Mouse (Mus musculus) CH12.LX (cell line): ENCODE measurements around the gene Taar8a. TPM values are rescaled to one million over a fixed set of nuclear protein-coding genes. Genes with fewer than 3 reads are reported as not detected.
A peak's percentile ranks its signal among the peaks of the same experiment; 100 is the strongest.
"Not testable (repeated sequence)": the region's sequence is repeated elsewhere in the genome, so short reads cannot be mapped to it uniquely, and the experiment has no call there.

ENCODE experiments used
- DNase-seq: peaks from one replicate; pipeline ENCODE4 v3.0.0-alpha.2; 2013; ENCODE audit errors: extremely low read depth
- H3K27ac ChIP-seq: 2 replicates; pipeline ENCODE4 v1.5.1; 2012; ENCODE audit warnings: low read depth, mild to moderate bottlenecking, control low read depth, moderate library complexity; ENCODE audit not compliant: insufficient read depth
- H3K27me3 ChIP-seq: replicated peaks from 2 replicates; pipeline ENCODE3; 2012; ENCODE audit warnings: inconsistent platforms
- H3K36me3 ChIP-seq, 2 experiments: replicated peaks in 1 of 2; 2 replicates each; pipeline versions ENCODE3 to v1.6.1; 2012; ENCODE audit warnings: inconsistent platforms in 1 of 2, low read length in 1 of 2, mild to moderate bottlenecking in 1 of 2, mixed read lengths in 1 of 2, moderate library complexity in 1 of 2; ENCODE audit not compliant: control insufficient read depth in 1 of 2, insufficient read depth in 1 of 2
- H3K4me1 ChIP-seq, 2 experiments: 2 replicates each; pipeline ENCODE4 v1.6.1; 2012; ENCODE audit warnings: inconsistent platforms in 1 of 2, moderate library complexity in 1 of 2; ENCODE audit not compliant: insufficient read depth in 2 of 2, control insufficient read depth in 1 of 2
- H3K4me2 ChIP-seq: 2 replicates; pipeline ENCODE4 v1.6.1; 2012; ENCODE audit warnings: low read depth, mild to moderate bottlenecking, control low read depth; ENCODE audit not compliant: poor library complexity, insufficient read depth, severe bottlenecking
- H3K4me3 ChIP-seq, 3 experiments: fragments of 150-350 bp in 1 of 3; sonication (generic) in 1 of 3; replicated peaks in 1 of 3; 2 replicates each; pipeline versions ENCODE3 to v1.5.1; 2011 to 2012; ENCODE audit warnings: low read depth in 2 of 3, low read length in 2 of 3, mild to moderate bottlenecking in 2 of 3, moderate library complexity in 2 of 3, control low read depth in 1 of 3, improper control_type of control experiment in 1 of 3, inconsistent platforms in 1 of 3, mixed read lengths in 1 of 3; ENCODE audit not compliant: poor library complexity in 1 of 3
- H3K79me2 ChIP-seq: replicated peaks from 2 replicates; pipeline ENCODE4 v1.6.1; 2012; ENCODE audit warnings: mild to moderate bottlenecking, moderate library complexity; ENCODE audit not compliant: control insufficient read depth, poor library complexity, insufficient read depth, severe bottlenecking; ENCODE audit errors: extremely low read depth
- H3K9ac ChIP-seq: 2 replicates; pipeline ENCODE4 v1.6.1; 2012; ENCODE audit warnings: low read depth, mild to moderate bottlenecking, control low read depth, moderate library complexity; ENCODE audit not compliant: insufficient read depth
- H3K9me3 ChIP-seq: replicated peaks from 2 replicates; pipeline ENCODE3; 2012; ENCODE audit warnings: low read length, inconsistent platforms, mixed read lengths
- CTCF ChIP-seq, 2 experiments: IDR thresholded peaks in 1 of 2; conservative IDR thresholded peaks in 1 of 2; 2 replicates each; pipeline ENCODE4 v1.5.1; 2011 to 2012; ENCODE audit warnings: low read depth in 2 of 2, low read length in 2 of 2, improper control_type of control experiment in 1 of 2, inconsistent platforms in 1 of 2, mild to moderate bottlenecking in 1 of 2, moderate library complexity in 1 of 2
- E2F4 ChIP-seq: IDR thresholded peaks from 2 replicates; pipeline ENCODE4 v1.6.1; 2011; ENCODE audit warnings: low read depth, low read length, improper control_type of control experiment; ENCODE audit not compliant: insufficient replicate concordance
- EP300 ChIP-seq: IDR thresholded peaks from 2 replicates; pipeline ENCODE4 v1.6.1; 2011; ENCODE audit warnings: low read length, improper control_type of control experiment
- JUND ChIP-seq: conservative IDR thresholded peaks from 2 replicates; pipeline ENCODE4 v1.6.1; 2011; ENCODE audit warnings: low read depth, low read length, improper control_type of control experiment
- MAZ ChIP-seq: IDR thresholded peaks from 2 replicates; pipeline ENCODE4 v1.6.1; 2012; ENCODE audit warnings: low read depth, mild to moderate bottlenecking, inconsistent platforms, low read length, improper control_type of control experiment, moderate library complexity
- NRF1 ChIP-seq: IDR thresholded peaks from 2 replicates; pipeline ENCODE4 v1.6.1; 2014; ENCODE audit warnings: low read depth, mild to moderate bottlenecking, inconsistent platforms, low read length, improper control_type of control experiment, moderate library complexity
- PAX5 ChIP-seq: IDR thresholded peaks from 2 replicates; pipeline ENCODE4 v1.6.1; 2012; ENCODE audit warnings: low read length, inconsistent platforms, mixed read lengths
- POLR2AphosphoS2 ChIP-seq: IDR thresholded peaks from 2 replicates; pipeline ENCODE4 v1.6.1; 2011; ENCODE audit warnings: low read depth, low read length, improper control_type of control experiment
- RAD21 ChIP-seq: IDR thresholded peaks from 2 replicates; pipeline ENCODE4 v1.6.1; 2011; ENCODE audit warnings: low read depth, mild to moderate bottlenecking, low read length, improper control_type of control experiment, moderate library complexity
- SMC3 ChIP-seq: IDR thresholded peaks from 2 replicates; pipeline ENCODE4 v1.6.1; 2011; ENCODE audit warnings: low read depth, low read length, improper control_type of control experiment
- TCF12 ChIP-seq: IDR thresholded peaks from 2 replicates; pipeline ENCODE4 v1.6.1; 2014; ENCODE audit warnings: low read depth, mild to moderate bottlenecking, inconsistent platforms, low read length, improper control_type of control experiment
- USF2 ChIP-seq: conservative IDR thresholded peaks from 2 replicates; pipeline ENCODE4 v1.6.1; 2011; ENCODE audit warnings: low read depth, low read length, improper control_type of control experiment
- ZC3H11A ChIP-seq: IDR thresholded peaks from 2 replicates; pipeline ENCODE4 v1.6.1; 2012; ENCODE audit warnings: low read depth, mild to moderate bottlenecking, inconsistent platforms, low read length, improper control_type of control experiment
- dilution Hi-C: fragments of 300-500 bp; cut with MboI; formaldehyde crosslinking; loops from 2 replicates; pipeline ENCODE4 v1.14.3; 2020; ENCODE audit warnings: low sequenced_read_pairs; ENCODE audit not compliant: extremely low pct_unique_long_range_greater_than_20kb, extremely low pct_ligation_motif_present
- in situ Hi-C: fragments of 300-500 bp; cut with MboI; formaldehyde crosslinking; loops from 3 replicates; pipeline ENCODE4 v1.14.3; 2019; ENCODE audit warnings: low sequenced_read_pairs, low pct_ligation_motif_present, low pct_unique_long_range_greater_than_20kb, mixed read lengths
- polyA plus RNA-seq: library from polyadenylated mRNA; unstranded; fragments of >175 nt; gene quantifications from 2 replicates; pipeline ENCODE4 v1.2.1, GENCODE M21; 2012; ENCODE audit warnings: low read depth; ENCODE audit not compliant: insufficient read length
- total RNA-seq, 2 experiments: library from RNA; depleted of rRNA; stranded (reverse); fragments of 300-350 nt in 1 of 2; fragments of >200 nt in 1 of 2; gene quantifications; 2 replicates each; pipeline ENCODE4 v1.2.3; 2012 to 2014

The Taar8a gene
- total and polyA plus RNA-seq, 3 experiments = not detected

DNA sequence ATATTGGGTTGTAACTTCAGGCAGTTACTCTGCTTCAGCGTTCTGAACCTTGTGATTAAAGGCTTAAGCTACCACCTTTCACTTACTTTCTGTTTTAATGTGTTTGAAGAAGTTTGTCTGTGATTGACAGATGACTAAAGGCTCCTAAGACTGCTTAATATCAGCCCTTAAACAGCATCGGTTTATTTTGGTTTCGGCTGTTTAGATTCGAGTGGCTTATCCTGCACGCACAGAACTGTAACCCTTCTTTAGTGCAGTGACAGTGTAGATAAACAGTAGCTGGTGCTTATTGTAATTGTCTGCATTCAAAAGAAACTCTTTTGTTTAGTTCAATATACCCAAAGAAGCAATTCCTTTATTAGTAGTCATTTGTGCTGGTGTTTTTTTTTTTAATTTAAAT lies 24.3 kb upstream of the Taar8a start:
- TF ChIP-seq MAZ (no peak), EP300 (no peak), TCF12 (no peak), POLR2AphosphoS2 (no peak), PAX5 (no peak), USF2 (no peak), NRF1 (no peak)
- H3K9ac ChIP-seq = no peak overlapping the region
- dilution Hi-C loops (no loop called here), in situ Hi-C loops (no loop called here)
- no peaks in the 10 kb centered on the region for H3K36me3 ChIP-seq
- no peaks in the 10 kb centered on the region for H3K79me2 ChIP-seq
- H3K9me3 ChIP-seq = no peaks in the 10 kb centered on the region
- no peaks in the 10 kb centered on the region for H3K4me1 ChIP-seq
- no peaks in the 10 kb centered on the region for H3K27me3 ChIP-seq
- H3K4me2 ChIP-seq = no peak overlapping the region
- H3K4me3 ChIP-seq = no peak overlapping the region
- H3K27ac ChIP-seq = no peak overlapping the region
- no peak for DNase-seq

GRCm38 (mm10) chr10:24058986-24059385 lies 17.3 kb upstream of the Taar8a start:
- Histone ChIP-seq H3K36me3 (no peaks in the 10 kb centered on the region), H3K9me3 (no peaks in the 10 kb centered on the region), H3K27me3 (no peaks in the 10 kb centered on the region), H3K4me2 (no peak overlapping the region), H3K4me3 (no peak overlapping the region), H3K4me1 (peaks cover 0 to 3% of the 10 kb centered on the region in 2 experiments; a peak in 1 of 4 replicates), H3K79me2 (no peaks in the 10 kb centered on the region), H3K9ac (no peak overlapping the region), H3K27ac (no peak overlapping the region)
- in situ Hi-C loops (no loop called here), dilution Hi-C loops (no loop called here)
- DNase-seq = no peak
- no peak for TF ChIP-seq TCF12

- H3K27ac ChIP-seq, H3K27me3 ChIP-seq: not testable (repeated sequence)
Observed at GRCm38 (mm10) chr10:24074751-24075150, 1.5 kb upstream of the Taar8a start.

DNA sequence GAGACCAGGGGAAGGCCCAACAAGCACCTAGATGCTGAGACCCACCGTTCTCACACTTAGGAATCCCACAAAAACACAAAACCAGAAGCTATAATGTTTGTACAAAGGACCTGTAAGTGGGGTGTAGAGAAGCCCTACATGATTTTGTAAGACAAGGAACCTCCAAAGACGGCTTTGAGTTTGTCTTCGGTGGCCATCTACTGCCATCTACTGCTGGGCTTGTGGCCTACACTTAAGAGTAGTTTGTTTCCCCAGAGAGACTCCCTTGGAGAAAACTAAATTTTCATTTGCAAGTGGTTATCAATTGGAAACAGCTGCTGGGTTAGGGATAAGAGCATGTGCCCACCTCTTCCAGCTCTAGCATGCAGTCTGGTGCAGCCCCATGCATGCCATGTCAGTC lies 3.9 kb downstream of the Taar8a start:
- dilution Hi-C loops = no loop called here
- H3K27me3 ChIP-seq = no peaks in the 10 kb centered on the region
- no peak overlapping the region for H3K4me3 ChIP-seq
- H3K27ac ChIP-seq = no peak overlapping the region
- H3K9me3 ChIP-seq = no peaks in the 10 kb centered on the region
- peak; percentile 29 to 85; a peak in 3 of 4 replicates for TF ChIP-seq CTCF (conservative IDR thresholded peaks at IDR 0.05 in 1 of 2, IDR thresholded peaks at IDR 0.05 in 1 of 2; ENCODE audit: low read depth in 2 of 2, low read length in 2 of 2)
- TF ChIP-seq E2F4 = no peak
- peak; percentile 80 for TF ChIP-seq ZC3H11A
- TF ChIP-seq SMC3 = peak; percentile 88
- no peak for TF ChIP-seq JUND
- TF ChIP-seq RAD21 = peak; percentile 90
- TF ChIP-seq, all 38 proteins: peak for 4
- H3K4me1 ChIP-seq = no peaks in the 10 kb centered on the region
- H3K9ac ChIP-seq = no peak overlapping the region
- DNase-seq = peak; percentile 42
- H3K79me2 ChIP-seq = no peaks in the 10 kb centered on the region
- H3K36me3 ChIP-seq = no peaks in the 10 kb centered on the region
- in situ Hi-C loops = no loop called here
- no peak overlapping the region for H3K4me2 ChIP-seq

More at GRCm38 (mm10) chr10:24074751-24075150, 1.5 kb upstream of the Taar8a start:
- H3K36me3 ChIP-seq, DNase-seq, H3K4me2 ChIP-seq, H3K9ac ChIP-seq, H3K4me1 ChIP-seq, H3K79me2 ChIP-seq, dilution Hi-C loops, H3K4me3 ChIP-seq, H3K9me3 ChIP-seq, in situ Hi-C loops: not testable (repeated sequence)
